Mouse (Mus musculus): ENCODE results near the gene Gprc5c. TPM values are rescaled to one million over a fixed set of nuclear protein-coding genes. Genes with fewer than 3 reads are reported as not detected.

Gene Gprc5c
- polyA plus RNA-seq, 1 experiment from 2014 or later: 2.3 TPM

GRCm38 (mm10) chr11:114869787-114870186, 18.8 kb downstream of the Gprc5c start:
- no peak overlapping the region for H3K27ac ChIP-seq (ENCODE audit: low read depth, low read length)
- H3K4me3 ChIP-seq (ENCODE audit: low read depth, low read length): no peak overlapping the region
- H3K9ac ChIP-seq (ENCODE audit: low read depth, low read length): no peak overlapping the region
- no peaks in the 10 kb centered on the region for H3K27me3 ChIP-seq (replicated peaks; ENCODE audit: control insufficient read depth, insufficient read depth, low read length)
- no peak overlapping the region for H3K4me2 ChIP-seq (replicated peaks; ENCODE audit: low read depth)
- 89% methylated on average over 1 of the region's 1 CpGs for WGBS
- H3K9me3 ChIP-seq (ENCODE audit: control insufficient read depth): no peaks in the 10 kb centered on the region
- TF ChIP-seq CTCF (IDR thresholded peaks at IDR 0.05; ENCODE audit: low read depth): no peak
- peaks cover 11% of the 10 kb centered on the region; the same call in 1 of the 2 replicates for H3K4me1 ChIP-seq (replicated peaks; ENCODE audit: control insufficient read depth, insufficient read depth, low read length)
- H3K36me3 ChIP-seq (ENCODE audit: control insufficient read depth, insufficient read depth): no peaks in the 10 kb centered on the region; the same call in 1 of the 2 replicates
- ATAC-seq: no peak

GRCm38 (mm10) chr11:114871540-114871939, 20.6 kb downstream of the Gprc5c start:
- H3K9ac ChIP-seq (ENCODE audit: low read depth, low read length): no peak overlapping the region
- no peak overlapping the region for H3K27ac ChIP-seq (ENCODE audit: low read depth, low read length)
- 82% methylated on average over 2 of the region's 2 CpGs for WGBS
- no peak overlapping the region for H3K4me3 ChIP-seq (ENCODE audit: low read depth, low read length)
- H3K36me3 ChIP-seq (ENCODE audit: control insufficient read depth, insufficient read depth): no peaks in the 10 kb centered on the region
- H3K9me3 ChIP-seq (ENCODE audit: control insufficient read depth): no peaks in the 10 kb centered on the region
- no peak for ATAC-seq
- no peak for TF ChIP-seq CTCF (IDR thresholded peaks at IDR 0.05; ENCODE audit: low read depth)
- H3K27me3 ChIP-seq (replicated peaks; ENCODE audit: control insufficient read depth, insufficient read depth, low read length): no peaks in the 10 kb centered on the region
- H3K4me1 ChIP-seq (replicated peaks; ENCODE audit: control insufficient read depth, insufficient read depth, low read length): peaks cover 11% of the 10 kb centered on the region; the same call in 1 of the 2 replicates
- H3K4me2 ChIP-seq (replicated peaks; ENCODE audit: low read depth): no peak overlapping the region

- no peak for TF ChIP-seq CTCF (IDR thresholded peaks at IDR 0.05; ENCODE audit: low read depth)
- H3K9ac ChIP-seq (ENCODE audit: low read depth, low read length): no peak overlapping the region
- no peak for ATAC-seq
- no peak overlapping the region for H3K4me2 ChIP-seq (replicated peaks; ENCODE audit: low read depth)
- no peaks in the 10 kb centered on the region for H3K4me1 ChIP-seq (replicated peaks; ENCODE audit: control insufficient read depth, insufficient read depth, low read length)
- H3K27me3 ChIP-seq (replicated peaks; ENCODE audit: control insufficient read depth, insufficient read depth, low read length): no peaks in the 10 kb centered on the region
- H3K9me3 ChIP-seq (ENCODE audit: control insufficient read depth): no peaks in the 10 kb centered on the region
- H3K4me3 ChIP-seq (ENCODE audit: low read depth, low read length): no peak overlapping the region
- 32% methylated on average over 6 of the region's 6 CpGs for WGBS
- H3K36me3 ChIP-seq (ENCODE audit: control insufficient read depth, insufficient read depth): no peaks in the 10 kb centered on the region
- H3K27ac ChIP-seq (ENCODE audit: low read depth, low read length): no peak overlapping the region
Observed at GRCm38 (mm10) chr11:114873022-114873817, 22.3 kb downstream of the Gprc5c start.

- H3K9ac ChIP-seq (ENCODE audit: low read depth, low read length): no peak overlapping the region
- 60% methylated on average over 9 of the region's 9 CpGs for WGBS
- no peaks in the 10 kb centered on the region for H3K9me3 ChIP-seq (ENCODE audit: control insufficient read depth)
- no peaks in the 10 kb centered on the region for H3K36me3 ChIP-seq (ENCODE audit: control insufficient read depth, insufficient read depth)
- no peak overlapping the region for H3K4me2 ChIP-seq (replicated peaks; ENCODE audit: low read depth)
- no peak overlapping the region for H3K4me3 ChIP-seq (ENCODE audit: low read depth, low read length)
- H3K4me1 ChIP-seq (replicated peaks; ENCODE audit: control insufficient read depth, insufficient read depth, low read length): no peaks in the 10 kb centered on the region
- no peak for TF ChIP-seq CTCF (IDR thresholded peaks at IDR 0.05; ENCODE audit: low read depth)
- ATAC-seq: no peak
- H3K27me3 ChIP-seq (replicated peaks; ENCODE audit: control insufficient read depth, insufficient read depth, low read length): no peaks in the 10 kb centered on the region
- no peak overlapping the region for H3K27ac ChIP-seq (ENCODE audit: low read depth, low read length)
Observed at GRCm38 (mm10) chr11:114874226-114875145, 23.5 kb downstream of the Gprc5c start.

GRCm38 (mm10) chr11:114875301-114875801, 24.4 kb downstream of the Gprc5c start:
- H3K4me1 ChIP-seq (replicated peaks; ENCODE audit: control insufficient read depth, insufficient read depth, low read length): no peaks in the 10 kb centered on the region
- H3K4me2 ChIP-seq (replicated peaks; ENCODE audit: low read depth): no peak overlapping the region
- H3K9ac ChIP-seq (ENCODE audit: low read depth, low read length): no peak overlapping the region
- ATAC-seq: no peak
- TF ChIP-seq CTCF (IDR thresholded peaks at IDR 0.05; ENCODE audit: low read depth): no peak
- no peak overlapping the region for H3K4me3 ChIP-seq (ENCODE audit: low read depth, low read length)
- no peak overlapping the region for H3K27ac ChIP-seq (ENCODE audit: low read depth, low read length)
- no peaks in the 10 kb centered on the region for H3K9me3 ChIP-seq (ENCODE audit: control insufficient read depth)
- H3K27me3 ChIP-seq (replicated peaks; ENCODE audit: control insufficient read depth, insufficient read depth, low read length): no peaks in the 10 kb centered on the region
- WGBS: 23% methylated on average over 9 of the region's 9 CpGs
- no peaks in the 10 kb centered on the region for H3K36me3 ChIP-seq (ENCODE audit: control insufficient read depth, insufficient read depth)

GRCm38 (mm10) chr11:114876176-114876575, 25.2 kb downstream of the Gprc5c start:
- TF ChIP-seq CTCF (IDR thresholded peaks at IDR 0.05; ENCODE audit: low read depth): no peak
- no peak for ATAC-seq
- Histone ChIP-seq H3K27ac (ENCODE audit: low read depth, low read length) (no peak overlapping the region), H3K4me1 (replicated peaks; ENCODE audit: control insufficient read depth, insufficient read depth, low read length) (no peaks in the 10 kb centered on the region), H3K4me2 (replicated peaks; ENCODE audit: low read depth) (no peak overlapping the region), H3K4me3 (ENCODE audit: low read depth, low read length) (no peak overlapping the region), H3K27me3 (replicated peaks; ENCODE audit: control insufficient read depth, insufficient read depth, low read length) (no peaks in the 10 kb centered on the region), H3K9ac (ENCODE audit: low read depth, low read length) (no peak overlapping the region), H3K36me3 (ENCODE audit: control insufficient read depth, insufficient read depth) (no peaks in the 10 kb centered on the region), H3K9me3 (ENCODE audit: control insufficient read depth) (no peaks in the 10 kb centered on the region)
- 46% methylated on average over 7 of the region's 7 CpGs for WGBS
